Mouse (Mus musculus): ENCODE data around the gene BC048671. TPM values are rescaled to one million over a fixed set of nuclear protein-coding genes. Genes with fewer than 3 reads are reported as not detected.

The BC048671 gene
- polyA plus RNA-seq, 1 experiment from 2014 or later: not detected

Other genes starting within 250 kb of the BC048671 start
- not detected in 2 replicates for gene Vmn1r49, start 222.7 kb upstream of the BC048671 start, polyA plus RNA-seq (2015; fragmentation: Nextera tagmentation; extraction: Ambion mirVana)
- not detected in 2 replicates for gene Vmn1r50, start 199.8 kb upstream of the BC048671 start, polyA plus RNA-seq (2015; fragmentation: Nextera tagmentation; extraction: Ambion mirVana)
- not detected in 2 replicates for gene Vmn1r51, start 178.6 kb upstream of the BC048671 start, polyA plus RNA-seq (2015; fragmentation: Nextera tagmentation; extraction: Ambion mirVana)
- not detected in 2 replicates for gene Vmn1r52, start 126.4 kb upstream of the BC048671 start, polyA plus RNA-seq (2015; fragmentation: Nextera tagmentation; extraction: Ambion mirVana)
- gene V1ra8, start 98.4 kb upstream of the BC048671 start, polyA plus RNA-seq (2015; fragmentation: Nextera tagmentation; extraction: Ambion mirVana): not detected in 2 replicates
- gene Vmn1r53, start 76.8 kb upstream of the BC048671 start, polyA plus RNA-seq (2015; fragmentation: Nextera tagmentation; extraction: Ambion mirVana): 0.14 TPM in 1 of 2 replicates, not detected in the other
- gene Vmn1r54, start 54.9 kb upstream of the BC048671 start, polyA plus RNA-seq (2015; fragmentation: Nextera tagmentation; extraction: Ambion mirVana): not detected in 2 replicates
- gene Chst13, start 24.0 kb downstream of the BC048671 start, polyA plus RNA-seq (2015; fragmentation: Nextera tagmentation; extraction: Ambion mirVana): 0.11 TPM in 1 of 2 replicates, not detected in the other
- gene Uroc1, start 32.1 kb downstream of the BC048671 start, polyA plus RNA-seq (2015; fragmentation: Nextera tagmentation; extraction: Ambion mirVana): 0.25 TPM in 1 of 2 replicates, not detected in the other
- gene Zxdc, start 68.3 kb downstream of the BC048671 start, polyA plus RNA-seq (2015; fragmentation: Nextera tagmentation; extraction: Ambion mirVana): 7.5 and 7.6 TPM in 2 replicates
- gene Cfap100, start 127.6 kb downstream of the BC048671 start, polyA plus RNA-seq (2015; fragmentation: Nextera tagmentation; extraction: Ambion mirVana): 0.50 and 0.68 TPM in 2 replicates
- gene Klf15, start 161.4 kb downstream of the BC048671 start, polyA plus RNA-seq (2015; fragmentation: Nextera tagmentation; extraction: Ambion mirVana): 10.9 and 13.5 TPM in 2 replicates
- gene Aldh1l1, start 185.2 kb downstream of the BC048671 start, polyA plus RNA-seq (2015; fragmentation: Nextera tagmentation; extraction: Ambion mirVana): 1.4 and 2.1 TPM in 2 replicates

All from lung, embryonic 15.5 days (tissue).